Mouse (Mus musculus): ENCODE results near the gene Ift81. TPM values are rescaled to one million over a fixed set of nuclear protein-coding genes. Genes with fewer than 3 reads are reported as not detected.

Ift81 gene
- polyA plus RNA-seq, 1 experiment from 2014 or later, result 38.7 TPM

DNA sequence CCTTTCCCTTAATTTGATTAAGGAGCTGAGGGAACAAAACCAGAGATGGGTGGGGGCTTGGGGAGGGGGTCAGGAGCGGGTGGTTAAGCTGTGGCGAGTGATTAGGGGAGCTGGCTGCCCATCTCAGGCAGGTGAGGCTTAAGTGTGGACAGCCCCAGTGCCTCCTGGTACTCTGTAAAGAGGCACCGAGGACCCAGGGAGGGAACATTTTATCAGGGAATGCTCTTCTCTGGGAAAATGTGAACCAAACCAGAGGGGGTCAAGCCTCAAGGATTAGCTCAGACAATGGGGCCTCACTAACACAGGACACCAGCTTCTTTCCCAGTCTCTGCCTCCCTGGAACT, 93.2 kb downstream of the Ift81 start:
- no peak for DNase-seq (ENCODE audit: low spot score)
- no peak for ATAC-seq (ENCODE audit: low read depth)
- 60% methylated on average over 3 of the region's 3 CpGs for WGBS
- Histone ChIP-seq H3K27me3 (replicated peaks; ENCODE audit: control insufficient read depth, insufficient read depth, low read length) (no peaks in the 10 kb centered on the region), H3K27ac (replicated peaks; ENCODE audit: low read depth, low read length) (no peak overlapping the region), H3K4me1 (ENCODE audit: control insufficient read depth, insufficient read depth, low read length) (no peaks in the 10 kb centered on the region; the same call in 1 of the 2 replicates), H3K9me3 (ENCODE audit: control insufficient read depth, low read length) (no peaks in the 10 kb centered on the region), H3K4me3 (ENCODE audit: low read depth, low read length) (no peak overlapping the region), H3K9ac (ENCODE audit: low read depth, low read length) (no peak overlapping the region), H3K36me3 (ENCODE audit: control insufficient read depth, insufficient read depth, low read length) (no peaks in the 10 kb centered on the region), H3K4me2 (ENCODE audit: low read depth, low read length) (no peak overlapping the region)

DNA sequence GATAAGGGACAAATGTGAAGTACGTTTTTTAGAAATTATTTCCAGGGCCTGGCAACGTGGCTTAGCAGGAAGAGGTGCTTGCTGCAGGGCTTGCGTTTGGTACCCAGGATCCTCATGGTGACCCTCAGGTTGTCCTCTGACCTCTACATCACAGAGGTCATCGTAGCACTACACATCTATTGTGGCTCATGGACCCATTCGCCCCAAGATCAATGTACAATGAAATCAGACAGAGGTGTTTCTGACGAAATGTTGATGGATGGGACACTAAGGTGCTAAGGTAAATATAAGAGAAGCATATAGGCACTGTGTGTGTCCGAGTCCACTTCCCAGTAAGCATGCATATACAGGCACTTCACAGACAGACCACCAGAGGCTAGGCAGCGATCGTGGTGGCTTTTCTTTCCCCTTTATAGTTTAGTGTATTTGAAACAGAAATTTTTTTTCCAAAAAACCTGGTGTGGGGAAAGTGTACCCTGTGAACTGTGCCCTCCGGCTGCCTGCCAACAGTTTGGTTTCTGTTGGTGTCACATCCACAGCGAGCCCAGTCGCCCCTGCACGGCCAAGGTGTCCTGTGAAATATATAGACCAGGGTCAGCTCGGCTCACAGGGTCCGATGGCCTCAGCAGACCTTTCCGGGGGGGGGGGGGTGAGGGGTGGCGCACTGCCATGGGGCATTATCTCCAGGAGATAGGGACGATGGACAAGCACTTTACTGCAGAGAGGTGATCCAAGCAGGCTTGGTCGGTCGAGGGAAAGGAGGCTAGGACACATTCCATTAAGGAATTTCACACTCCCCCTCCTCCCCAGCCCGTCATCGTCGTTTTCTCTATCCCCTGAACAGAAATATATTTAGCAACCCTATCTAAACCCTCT, 93.8 kb downstream of the Ift81 start:
- DNase-seq (ENCODE audit: low spot score) (no peak), ATAC-seq (ENCODE audit: low read depth) (no peak)
- no peaks in the 10 kb centered on the region for H3K36me3 ChIP-seq (ENCODE audit: control insufficient read depth, insufficient read depth, low read length)
- no peak overlapping the region for H3K27ac ChIP-seq (replicated peaks; ENCODE audit: low read depth, low read length)
- H3K9ac ChIP-seq (ENCODE audit: low read depth, low read length), result no peak overlapping the region
- H3K4me2 ChIP-seq (ENCODE audit: low read depth, low read length), result no peak overlapping the region
- no peak overlapping the region for H3K4me3 ChIP-seq (ENCODE audit: low read depth, low read length)
- 58% methylated on average over 23 of the region's 23 CpGs for WGBS
- H3K9me3 ChIP-seq (ENCODE audit: control insufficient read depth, low read length), result no peaks in the 10 kb centered on the region
- H3K27me3 ChIP-seq (replicated peaks; ENCODE audit: control insufficient read depth, insufficient read depth, low read length), result no peaks in the 10 kb centered on the region
- H3K4me1 ChIP-seq (ENCODE audit: control insufficient read depth, insufficient read depth, low read length), result no peaks in the 10 kb centered on the region; the same call in 1 of the 2 replicates

DNA sequence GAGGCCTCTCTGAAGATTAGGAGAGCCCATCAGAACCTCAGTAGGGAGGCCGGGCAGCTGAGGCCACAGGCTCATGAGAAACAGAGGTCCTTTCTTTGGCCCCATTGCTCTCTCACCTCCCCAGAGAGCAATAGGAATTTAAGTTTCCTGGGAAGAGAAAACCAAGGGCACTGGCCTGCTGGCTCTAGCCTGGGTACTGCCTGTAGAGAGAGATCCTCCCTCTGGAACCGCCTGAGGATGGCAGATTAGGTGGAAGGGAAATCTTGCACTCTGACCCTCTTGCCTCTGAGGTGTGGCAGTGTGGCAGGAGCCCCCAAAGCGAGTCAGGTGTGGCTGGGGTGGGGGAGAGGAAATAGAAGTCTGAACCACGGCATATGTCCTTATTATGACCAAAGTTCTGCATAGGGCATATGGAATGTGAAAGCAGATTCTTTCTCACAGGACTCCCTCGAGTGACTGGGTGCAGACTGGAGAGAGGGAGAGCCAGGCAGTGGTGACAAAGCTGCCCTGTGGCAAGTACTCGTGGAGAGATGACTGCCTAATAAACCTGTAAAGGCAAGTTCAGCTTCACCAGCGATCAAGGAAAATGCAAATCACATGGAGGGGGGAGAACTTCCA, 95.2 kb downstream of the Ift81 start:
- Histone ChIP-seq H3K4me2 (ENCODE audit: low read depth, low read length) (no peak overlapping the region), H3K9ac (ENCODE audit: low read depth, low read length) (no peak overlapping the region), H3K27ac (replicated peaks; ENCODE audit: low read depth, low read length) (no peak overlapping the region), H3K36me3 (ENCODE audit: control insufficient read depth, insufficient read depth, low read length) (no peaks in the 10 kb centered on the region), H3K9me3 (ENCODE audit: control insufficient read depth, low read length) (no peaks in the 10 kb centered on the region), H3K27me3 (replicated peaks; ENCODE audit: control insufficient read depth, insufficient read depth, low read length) (no peaks in the 10 kb centered on the region), H3K4me1 (ENCODE audit: control insufficient read depth, insufficient read depth, low read length) (peaks cover 3% of the 10 kb centered on the region; the same call in 1 of the 2 replicates), H3K4me3 (ENCODE audit: low read depth, low read length) (no peak overlapping the region)
- no peak for ATAC-seq (ENCODE audit: low read depth)
- no peak for DNase-seq (ENCODE audit: low spot score)
- WGBS, result 48% methylated on average over 7 of the region's 7 CpGs

DNA sequence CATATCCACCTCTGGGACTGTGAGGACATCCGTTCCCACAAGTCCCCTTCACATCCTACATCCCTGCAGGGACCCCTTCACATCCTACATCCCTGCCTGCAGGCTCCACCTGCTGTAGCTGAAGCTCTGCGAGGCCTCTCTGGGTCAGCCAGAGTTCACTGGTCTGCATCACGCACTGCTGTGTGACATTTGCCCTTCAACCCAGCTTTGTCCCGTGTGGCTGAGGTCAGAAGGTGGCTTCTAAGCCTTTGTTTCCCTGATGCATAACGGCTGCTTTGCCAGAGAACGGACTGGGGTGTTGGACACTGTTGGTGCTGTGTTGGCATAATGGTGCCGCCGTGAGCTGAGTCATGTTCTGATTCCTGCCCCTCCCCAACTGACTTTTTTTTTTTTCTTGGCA, 96.1 kb downstream of the Ift81 start:
- Histone ChIP-seq H3K4me2 (ENCODE audit: low read depth, low read length) (no peak overlapping the region), H3K4me1 (ENCODE audit: control insufficient read depth, insufficient read depth, low read length) (peaks cover 9% of the 10 kb centered on the region), H3K27ac (replicated peaks; ENCODE audit: low read depth, low read length) (no peak overlapping the region), H3K36me3 (ENCODE audit: control insufficient read depth, insufficient read depth, low read length) (no peaks in the 10 kb centered on the region), H3K4me3 (ENCODE audit: low read depth, low read length) (no peak overlapping the region), H3K9me3 (ENCODE audit: control insufficient read depth, low read length) (no peaks in the 10 kb centered on the region), H3K27me3 (replicated peaks; ENCODE audit: control insufficient read depth, insufficient read depth, low read length) (no peaks in the 10 kb centered on the region), H3K9ac (ENCODE audit: low read depth, low read length) (no peak overlapping the region)
- no peak for ATAC-seq (ENCODE audit: low read depth)
- no peak for DNase-seq (ENCODE audit: low spot score)
- 44% methylated on average over 8 of the region's 8 CpGs for WGBS

DNA sequence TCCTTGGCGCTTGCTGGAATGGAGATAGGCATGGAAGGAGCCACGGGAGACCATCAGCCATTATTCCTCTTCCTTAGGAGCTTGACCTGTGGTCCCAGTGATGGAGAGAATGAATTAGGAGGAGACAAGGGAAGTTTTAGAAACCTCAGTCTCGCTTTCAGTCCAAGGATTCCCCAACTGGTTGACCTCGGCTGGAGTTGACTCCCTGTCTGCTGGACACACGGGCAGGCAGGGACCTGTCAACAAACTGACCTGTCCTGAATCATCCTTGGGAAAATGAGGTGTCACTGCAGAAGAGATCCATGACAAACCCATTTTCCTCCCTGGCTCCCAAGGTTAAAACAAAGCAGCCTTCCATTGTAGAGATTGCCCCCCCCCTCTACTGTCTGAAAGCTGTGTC, 97.4 kb downstream of the Ift81 start:
- no peaks in the 10 kb centered on the region for H3K9me3 ChIP-seq (ENCODE audit: control insufficient read depth, low read length)
- no peak overlapping the region for H3K9ac ChIP-seq (ENCODE audit: low read depth, low read length)
- no peak overlapping the region for H3K4me2 ChIP-seq (ENCODE audit: low read depth, low read length)
- DNase-seq (ENCODE audit: low spot score) (no peak), ATAC-seq (ENCODE audit: low read depth) (no peak)
- H3K4me1 ChIP-seq (ENCODE audit: control insufficient read depth, insufficient read depth, low read length), result peaks cover 12% of the 10 kb centered on the region
- no peaks in the 10 kb centered on the region for H3K27me3 ChIP-seq (replicated peaks; ENCODE audit: control insufficient read depth, insufficient read depth, low read length)
- no peaks in the 10 kb centered on the region for H3K36me3 ChIP-seq (ENCODE audit: control insufficient read depth, insufficient read depth, low read length)
- 86% methylated on average over 5 of the region's 5 CpGs for WGBS
- no peak overlapping the region for H3K27ac ChIP-seq (replicated peaks; ENCODE audit: low read depth, low read length)
- H3K4me3 ChIP-seq (ENCODE audit: low read depth, low read length), result no peak overlapping the region

DNA sequence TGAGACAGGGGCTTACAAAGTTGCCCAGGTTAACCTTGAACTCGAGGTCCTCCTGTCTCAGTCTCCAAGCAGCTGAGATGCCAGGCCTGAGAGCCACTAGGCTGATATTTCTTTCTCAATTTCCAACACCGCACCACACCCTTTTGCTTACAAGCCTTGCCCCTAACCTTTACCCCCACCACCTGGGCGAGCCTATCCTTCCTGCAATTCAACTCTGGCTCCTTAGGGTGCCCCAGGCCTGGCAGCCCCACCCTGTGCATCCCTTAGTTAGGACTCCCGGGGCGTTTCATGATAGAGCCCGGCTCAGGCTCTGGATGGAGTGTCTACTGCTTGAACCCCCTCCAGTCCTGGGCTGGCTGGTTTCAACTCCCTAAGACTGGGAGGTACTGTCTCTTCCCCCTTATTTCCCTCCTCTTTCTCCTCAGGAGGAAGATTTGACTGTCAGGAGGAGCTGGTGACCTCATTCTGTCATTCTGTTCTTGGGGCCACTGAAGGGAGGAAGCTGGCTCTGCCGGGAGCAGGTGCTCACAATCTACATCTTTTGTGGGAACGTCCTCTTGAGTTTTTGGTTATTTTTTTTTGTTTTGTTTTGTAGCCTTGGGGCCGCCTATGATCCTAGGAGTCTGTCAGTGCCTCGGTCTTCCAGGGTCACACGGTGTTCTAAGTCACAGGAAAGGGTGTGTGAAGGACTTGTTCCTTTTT, 98.1 kb downstream of the Ift81 start:
- Histone ChIP-seq H3K9me3 (ENCODE audit: control insufficient read depth, low read length) (no peaks in the 10 kb centered on the region), H3K4me3 (ENCODE audit: low read depth, low read length) (no peak overlapping the region), H3K27me3 (replicated peaks; ENCODE audit: control insufficient read depth, insufficient read depth, low read length) (no peaks in the 10 kb centered on the region), H3K36me3 (ENCODE audit: control insufficient read depth, insufficient read depth, low read length) (no peaks in the 10 kb centered on the region), H3K4me1 (ENCODE audit: control insufficient read depth, insufficient read depth, low read length) (peaks cover 19% of the 10 kb centered on the region), H3K4me2 (ENCODE audit: low read depth, low read length) (no peak overlapping the region), H3K9ac (ENCODE audit: low read depth, low read length) (no peak overlapping the region), H3K27ac (replicated peaks; ENCODE audit: low read depth, low read length) (no peak overlapping the region)
- ATAC-seq (ENCODE audit: low read depth), result no peak
- DNase-seq (ENCODE audit: low spot score), result no peak
- 73% methylated on average over 11 of the region's 11 CpGs for WGBS

DNA sequence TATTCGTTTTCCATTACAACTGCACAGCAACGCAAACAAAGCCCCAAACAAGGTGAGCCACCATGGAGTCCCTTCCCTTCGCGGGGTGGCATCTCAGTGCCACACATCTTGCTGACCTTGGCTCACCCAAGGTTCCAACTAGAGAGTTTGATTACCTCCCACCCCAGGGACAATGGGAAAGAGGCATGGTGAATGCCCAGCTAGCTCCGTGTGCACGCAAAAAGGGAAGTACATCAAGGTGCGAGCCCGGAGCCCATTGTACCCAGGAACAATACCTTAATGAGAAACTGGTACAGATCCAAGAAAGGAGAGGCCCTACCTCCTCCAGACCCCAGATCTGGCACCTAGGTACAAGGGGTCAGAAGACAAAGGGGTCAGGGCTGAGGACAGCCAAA, 100.2 kb downstream of the Ift81 start:
- Histone ChIP-seq H3K27me3 (replicated peaks; ENCODE audit: control insufficient read depth, insufficient read depth, low read length) (no peaks in the 10 kb centered on the region), H3K4me1 (ENCODE audit: control insufficient read depth, insufficient read depth, low read length) (peaks cover 28% of the 10 kb centered on the region), H3K9me3 (ENCODE audit: control insufficient read depth, low read length) (no peaks in the 10 kb centered on the region), H3K9ac (ENCODE audit: low read depth, low read length) (no peak overlapping the region), H3K4me3 (ENCODE audit: low read depth, low read length) (no peak overlapping the region), H3K4me2 (ENCODE audit: low read depth, low read length) (peak overlapping the region; percentile 25), H3K27ac (replicated peaks; ENCODE audit: low read depth, low read length) (no peak overlapping the region; the same call in 1 of the 2 replicates), H3K36me3 (ENCODE audit: control insufficient read depth, insufficient read depth, low read length) (no peaks in the 10 kb centered on the region)
- ATAC-seq (ENCODE audit: low read depth) (peak; percentile 13; the same call in 1 of the 2 replicates), DNase-seq (ENCODE audit: low spot score) (no peak)
- 25% methylated on average over 8 of the region's 8 CpGs for WGBS

DNA sequence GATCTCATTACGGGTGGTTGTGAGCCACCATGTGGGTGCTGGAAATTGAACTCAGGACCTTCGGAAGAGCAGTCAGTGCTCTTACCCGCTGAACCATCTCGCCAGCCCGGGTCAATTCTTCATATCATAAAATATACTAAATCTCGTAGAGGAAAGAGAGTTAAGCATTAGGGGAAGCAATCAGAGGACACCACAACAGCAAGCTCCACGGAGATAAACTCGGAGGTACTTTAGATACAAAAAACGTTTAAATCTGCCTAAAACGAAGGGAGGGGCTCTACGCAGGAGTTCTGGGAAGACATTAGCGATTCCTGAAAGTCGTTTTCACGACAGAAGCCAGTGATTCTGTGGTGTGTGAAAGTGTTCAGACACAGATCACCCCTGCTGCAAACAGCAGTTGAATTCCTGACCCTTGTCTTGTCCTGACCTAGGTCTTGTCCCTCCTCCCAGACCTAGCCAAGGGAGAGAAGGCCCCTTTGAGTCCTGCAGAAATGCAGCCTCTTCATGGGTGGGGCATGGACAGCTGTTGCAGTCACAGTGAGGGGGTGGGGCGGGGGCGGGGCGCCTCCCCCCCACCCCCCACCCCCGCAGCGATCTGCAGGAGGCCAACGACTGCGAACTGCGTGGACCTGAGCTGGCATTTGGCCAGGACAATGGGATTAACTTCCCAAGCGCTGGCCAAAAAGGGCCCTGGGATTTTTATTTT, 100.7 kb downstream of the Ift81 start:
- Histone ChIP-seq H3K4me3 (ENCODE audit: low read depth, low read length) (no peak overlapping the region), H3K4me2 (ENCODE audit: low read depth, low read length) (peak overlapping the region; percentile 25), H3K27me3 (replicated peaks; ENCODE audit: control insufficient read depth, insufficient read depth, low read length) (no peaks in the 10 kb centered on the region), H3K4me1 (ENCODE audit: control insufficient read depth, insufficient read depth, low read length) (peaks cover 28% of the 10 kb centered on the region), H3K36me3 (ENCODE audit: control insufficient read depth, insufficient read depth, low read length) (no peaks in the 10 kb centered on the region), H3K9ac (ENCODE audit: low read depth, low read length) (0 out of 2 replicates have a peak overlapping the region, but pooled peaks have one; percentile 8), H3K9me3 (ENCODE audit: control insufficient read depth, low read length) (no peaks in the 10 kb centered on the region), H3K27ac (replicated peaks; ENCODE audit: low read depth, low read length) (no peak overlapping the region; the same call in 1 of the 2 replicates)
- 46% methylated on average over 22 of the region's 23 CpGs for WGBS
- DNase-seq (ENCODE audit: low spot score) (peak; percentile 65), ATAC-seq (ENCODE audit: low read depth) (no peak)

Measured in embryonic facial prominence, embryonic 14.5 days (tissue).